Mouse (Mus musculus): ENCODE measurements around the gene Slu7.
A peak's percentile ranks its signal among the peaks of the same experiment; 100 is the strongest.

Slu7 gene

GRCm38 (mm10) chr11:43424386-43424785, 9.2 kb upstream of the Slu7 start:
- DNase-seq (ENCODE audit: low read depth, low spot score) = peak; percentile 17

- DNase-seq (ENCODE audit: low read depth, low spot score) = peak; percentile 18
Observed at GRCm38 (mm10) chr11:43425166-43425709, 8.3 kb upstream of the Slu7 start.

GRCm38 (mm10) chr11:43425824-43426413, 7.6 kb upstream of the Slu7 start, which contains the start of gene Pttg1:
Gene Pttg1, minus strand, starts transcription at chr11:43426251.
- peak; percentile 94 for DNase-seq (ENCODE audit: low read depth, low spot score)

DNA sequence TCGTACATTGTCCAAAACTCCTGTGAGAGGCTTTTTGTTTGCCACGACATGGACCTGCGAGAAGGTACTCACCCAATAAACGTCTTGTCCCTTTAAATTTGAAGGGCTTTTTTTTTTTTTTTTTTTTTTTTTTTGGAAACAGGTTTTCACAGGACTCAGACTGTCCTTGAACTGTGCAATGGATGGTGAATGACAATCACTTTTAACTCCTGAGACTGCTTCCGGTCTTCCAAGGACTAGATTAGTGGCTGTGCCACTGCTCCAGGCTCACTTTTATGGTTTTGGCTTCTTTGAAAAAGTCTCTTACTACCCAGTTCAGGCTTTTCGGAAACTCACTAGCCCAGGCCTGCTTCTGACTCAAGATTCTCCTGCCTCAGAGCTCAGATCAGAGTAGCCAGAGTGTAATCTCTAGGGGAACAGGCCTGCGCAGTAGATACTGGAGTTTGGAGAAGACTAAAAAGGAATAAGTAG, 7.1 kb upstream of the Slu7 start:
- DNase-seq (ENCODE audit: low read depth, low spot score) = no peak

- no peak for DNase-seq (ENCODE audit: low read depth, low spot score)
Observed at GRCm38 (mm10) chr11:43434024-43434407, 472 bp downstream of the Slu7 start.

GRCm38 (mm10) chr11:43441121-43441520, 7.6 kb downstream of the Slu7 start:
- no peak for DNase-seq (ENCODE audit: low read depth, low spot score)

DNA sequence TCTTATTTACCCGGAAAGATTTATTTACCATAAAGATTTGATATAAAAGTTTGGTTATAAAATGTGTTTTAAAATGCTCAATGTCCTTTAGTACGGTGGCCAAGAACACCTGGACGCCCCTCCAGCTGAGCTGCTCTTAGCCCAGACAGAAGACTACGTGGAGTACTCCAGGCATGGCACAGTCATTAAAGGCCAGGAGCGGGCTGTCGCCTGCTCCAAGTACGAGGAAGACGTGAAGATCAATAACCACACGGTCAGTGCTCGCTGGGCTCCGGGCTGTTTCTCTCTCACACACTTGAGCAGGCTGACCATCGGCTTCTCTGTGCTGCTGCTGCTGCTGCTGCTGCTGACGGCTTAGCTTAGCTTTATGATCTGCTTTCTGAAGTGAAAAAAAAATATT, 9.6 kb downstream of the Slu7 start:
- DNase-seq (ENCODE audit: low read depth, low spot score) = no peak

- DNase-seq (ENCODE audit: low read depth, low spot score) = no peak
Observed at GRCm38 (mm10) chr11:43449916-43450315, 16.4 kb downstream of the Slu7 start.

DNA sequence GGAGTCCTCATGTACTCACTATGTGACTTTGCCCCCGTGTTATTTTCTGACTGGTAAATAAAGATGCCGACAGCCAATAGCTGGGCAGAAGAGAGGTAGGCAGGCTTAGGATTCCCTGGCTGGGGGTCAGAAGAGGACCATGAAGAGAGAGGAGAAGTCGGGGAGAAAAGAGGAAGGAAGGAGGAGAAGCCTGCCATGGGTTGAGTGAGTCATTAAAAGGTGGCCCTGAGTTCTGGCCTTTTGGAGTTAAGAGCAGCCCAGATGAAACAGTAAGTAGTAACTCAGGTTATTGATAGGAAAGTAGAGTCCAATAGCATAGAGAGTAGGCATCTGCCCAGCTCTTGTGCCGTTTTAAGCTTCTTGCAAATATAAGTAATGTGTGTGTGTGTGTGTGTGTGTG, 17.8 kb downstream of the Slu7 start:
- DNase-seq (ENCODE audit: low read depth, low spot score) = no peak

- peak; percentile 28 for DNase-seq (ENCODE audit: low read depth, low spot score)
Observed at GRCm38 (mm10) chr11:43452266-43452665, 18.7 kb downstream of the Slu7 start.

DNA sequence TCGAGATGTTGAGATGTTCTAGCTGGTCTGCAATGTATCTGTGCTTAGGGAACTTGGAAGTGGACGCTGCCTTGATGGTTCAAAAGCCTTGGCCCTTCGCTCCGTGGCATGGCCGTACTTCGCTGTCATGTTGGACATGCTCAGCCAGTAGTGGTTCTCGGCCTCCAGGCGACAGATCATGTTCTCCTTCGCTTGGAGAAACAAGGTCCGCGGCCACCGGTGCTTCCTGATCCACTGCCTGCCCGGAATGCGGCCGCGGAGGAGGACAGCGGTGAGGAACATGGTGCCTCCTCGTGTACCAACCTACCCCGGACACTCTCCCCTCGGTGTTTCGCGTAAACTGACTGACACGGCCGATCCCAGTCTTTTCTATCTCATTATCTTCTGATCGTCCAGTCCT, 29.7 kb downstream of the Slu7 start:
- no peak for DNase-seq (ENCODE audit: low read depth, low spot score)

GRCm38 (mm10) chr11:43470118-43470517, 36.6 kb downstream of the Slu7 start:
- no peak for DNase-seq (ENCODE audit: low read depth, low spot score)

- DNase-seq (ENCODE audit: low read depth, low spot score) = no peak
Observed at GRCm38 (mm10) chr11:43470881-43471820, 37.6 kb downstream of the Slu7 start.

GRCm38 (mm10) chr11:43473115-43473514, 39.6 kb downstream of the Slu7 start:
- DNase-seq (ENCODE audit: low read depth, low spot score) = no peak

GRCm38 (mm10) chr11:43473635-43474224, 40.2 kb downstream of the Slu7 start:
- no peak for DNase-seq (ENCODE audit: low read depth, low spot score)

DNA sequence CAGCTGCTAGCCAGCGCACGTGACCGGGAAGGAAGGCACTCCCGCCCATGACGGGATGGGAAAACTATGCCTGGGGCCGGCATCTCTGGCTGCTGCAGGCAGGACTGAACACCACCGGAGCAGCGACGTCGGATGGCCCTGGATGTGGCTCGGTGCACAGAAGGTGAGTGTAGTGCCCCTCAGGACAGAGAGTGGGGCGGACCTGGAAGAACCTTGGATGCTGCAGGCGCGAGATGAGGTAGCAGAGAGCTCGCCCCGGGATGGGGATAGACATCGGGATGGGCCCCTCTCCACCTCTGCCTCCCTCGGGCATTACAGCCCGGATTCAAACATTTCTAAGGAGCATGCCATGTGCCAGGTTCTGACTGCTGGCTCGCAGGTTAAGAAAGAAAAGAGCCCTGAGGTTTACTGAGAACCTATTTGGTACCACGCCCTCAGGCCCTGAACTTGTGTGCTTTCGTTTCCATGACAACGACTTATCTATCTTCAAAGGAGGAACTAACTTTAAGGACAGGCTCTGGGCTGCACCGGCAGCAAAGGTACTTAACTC, 40.8 kb downstream of the Slu7 start, which contains the start of gene C1qtnf2:
TSS of gene C1qtnf2 (plus strand) at position 52 of the 550 bp plus-strand sequence.
- peak; percentile 73 for DNase-seq (ENCODE audit: low read depth, low spot score)

DNA sequence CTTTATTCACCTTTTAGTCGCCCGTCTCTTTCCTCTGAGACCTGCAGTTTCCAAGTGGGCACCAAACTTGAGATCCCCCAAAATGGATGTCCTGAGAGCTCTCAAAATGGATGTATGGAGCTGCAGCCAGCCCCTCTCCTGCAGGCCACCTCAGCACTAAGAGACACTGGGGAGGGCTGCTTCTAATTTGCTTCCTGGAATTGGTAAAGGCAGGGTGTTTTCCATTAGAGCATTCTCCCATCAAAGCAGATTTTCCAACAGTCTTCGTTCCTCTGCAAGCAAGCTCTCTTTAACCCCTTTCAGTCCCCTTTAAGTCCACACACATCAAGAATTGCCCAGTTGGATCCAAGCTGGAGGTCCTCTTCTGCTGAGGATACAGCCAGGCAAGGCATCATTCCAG, 45.8 kb downstream of the Slu7 start:
- DNase-seq (ENCODE audit: low read depth, low spot score) = no peak

DNA sequence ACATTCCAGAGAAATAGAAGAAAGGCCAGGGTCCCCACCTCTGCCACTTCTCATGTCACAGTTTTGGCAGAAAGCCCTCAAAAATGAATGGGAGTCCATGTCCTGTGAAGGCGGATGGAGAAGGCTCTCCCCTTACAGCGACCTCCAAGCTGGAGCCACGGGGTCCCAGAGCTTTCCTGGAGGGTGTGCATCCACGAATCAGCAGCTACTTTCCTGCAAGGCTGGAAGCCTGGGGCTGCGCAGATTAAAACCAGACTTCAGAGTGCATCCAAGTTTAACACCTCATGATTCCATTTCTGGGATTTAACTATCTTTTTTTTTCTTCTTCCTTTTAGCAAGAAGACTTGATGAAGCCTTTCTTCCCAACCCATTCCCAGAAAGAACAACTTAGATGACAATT, 47.0 kb downstream of the Slu7 start:
- DNase-seq (ENCODE audit: low read depth, low spot score) = no peak

DNA sequence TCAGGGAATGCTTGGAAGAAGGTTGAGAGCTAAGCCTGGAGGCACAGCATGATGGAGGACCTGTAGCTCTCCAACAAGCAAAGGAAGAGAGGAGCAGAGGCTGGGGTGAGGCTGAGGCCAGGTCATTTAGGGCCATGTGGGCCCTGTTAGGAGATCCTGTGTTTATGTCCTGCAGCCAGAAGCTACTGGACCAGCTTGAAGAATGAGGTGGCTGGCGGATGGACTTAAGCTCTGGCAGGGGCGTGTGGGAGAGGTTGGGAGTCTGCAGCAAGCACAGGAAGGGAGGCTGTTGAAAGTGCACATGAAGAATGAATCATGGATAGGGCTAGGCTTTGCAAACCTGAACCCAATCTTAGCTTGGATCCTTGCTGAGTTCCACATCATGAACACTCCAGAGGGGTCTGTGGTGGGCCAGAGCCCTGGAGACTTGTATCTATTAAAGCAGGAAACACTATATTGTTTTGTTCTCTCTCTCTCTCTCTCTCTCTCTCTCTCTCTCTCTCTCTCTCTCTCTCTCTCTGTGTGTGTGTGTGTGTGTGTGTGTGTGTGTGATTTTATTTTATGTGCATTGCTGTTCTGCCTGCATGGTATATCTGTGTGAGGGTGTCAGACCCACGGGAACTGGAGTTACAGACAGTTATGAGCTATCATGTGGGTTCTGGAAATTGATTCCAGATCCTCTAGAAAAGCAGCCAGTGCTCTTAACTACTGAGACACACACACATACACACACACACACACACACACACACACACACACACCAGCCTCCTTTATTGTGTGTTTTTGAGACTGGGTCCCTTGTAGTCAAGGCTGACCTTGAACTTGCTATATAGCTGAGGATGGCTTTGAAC, 48.4 kb downstream of the Slu7 start:
- no peak for DNase-seq (ENCODE audit: low read depth, low spot score)

DNA sequence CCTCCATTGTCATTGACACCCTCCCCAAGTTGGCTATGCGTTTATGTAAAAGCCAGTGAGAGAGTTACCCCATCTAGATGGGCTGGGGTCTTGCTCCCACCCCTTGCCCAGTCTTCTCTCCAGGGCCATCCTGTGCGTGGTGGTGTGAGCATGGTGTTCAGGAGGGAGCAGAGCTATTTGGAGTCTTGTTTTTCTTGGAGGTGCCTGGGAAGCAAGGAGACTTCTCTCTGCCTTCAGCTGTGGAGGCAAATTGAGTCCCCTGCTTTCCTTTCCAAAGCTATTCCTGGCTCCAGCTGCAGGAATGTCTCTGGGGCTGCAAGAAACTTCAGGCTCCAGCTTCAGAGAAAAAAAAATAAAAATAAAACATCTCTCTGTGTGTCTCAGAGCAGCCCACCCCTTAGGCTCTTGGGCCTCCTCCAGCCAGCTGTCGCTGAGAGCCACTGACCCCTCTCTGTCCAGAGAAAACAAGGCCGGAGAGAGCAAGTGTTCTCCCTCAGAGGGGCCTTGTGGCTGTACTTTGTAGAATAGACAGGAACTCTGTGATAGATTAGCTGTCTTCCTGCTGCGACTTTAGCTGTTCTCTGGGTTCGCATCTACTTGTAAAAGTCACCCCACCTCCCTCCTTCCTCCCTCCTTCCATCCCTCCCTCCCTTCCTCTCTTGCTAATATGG, 49.7 kb downstream of the Slu7 start:
- no peak for DNase-seq (ENCODE audit: low read depth, low spot score)
